Mouse (Mus musculus): ENCODE results near the gene Ech1. TPM values are rescaled to one million over a fixed set of nuclear protein-coding genes. Genes with fewer than 3 reads are reported as not detected.

Gene Ech1
- polyA plus RNA-seq, 1 experiment from 2014 or later, result 169 TPM

GRCm38 (mm10) chr7:28821261-28821831, 3.7 kb upstream of the Ech1 start:
- H3K36me3 ChIP-seq, result peaks cover 68% of the 10 kb centered on the region
- WGBS, result 58% methylated on average over 10 of the region's 10 CpGs
- H3K9me3 ChIP-seq, result no peaks in the 10 kb centered on the region
- H3K4me1 ChIP-seq, result peaks cover 74% of the 10 kb centered on the region
- H3K27ac ChIP-seq (replicated peaks), result peak overlapping the region; percentile 71
- no peaks in the 10 kb centered on the region for H3K27me3 ChIP-seq (replicated peaks)
- ATAC-seq (ENCODE audit: extremely low read depth, insufficient number of reproducible peaks, low FRiP score, low TSS enrichment), result no peak
- no peak overlapping the region for H3K4me2 ChIP-seq
- H3K4me3 ChIP-seq, result no peak overlapping the region
- peak overlapping the region; percentile 61 for H3K9ac ChIP-seq

DNA sequence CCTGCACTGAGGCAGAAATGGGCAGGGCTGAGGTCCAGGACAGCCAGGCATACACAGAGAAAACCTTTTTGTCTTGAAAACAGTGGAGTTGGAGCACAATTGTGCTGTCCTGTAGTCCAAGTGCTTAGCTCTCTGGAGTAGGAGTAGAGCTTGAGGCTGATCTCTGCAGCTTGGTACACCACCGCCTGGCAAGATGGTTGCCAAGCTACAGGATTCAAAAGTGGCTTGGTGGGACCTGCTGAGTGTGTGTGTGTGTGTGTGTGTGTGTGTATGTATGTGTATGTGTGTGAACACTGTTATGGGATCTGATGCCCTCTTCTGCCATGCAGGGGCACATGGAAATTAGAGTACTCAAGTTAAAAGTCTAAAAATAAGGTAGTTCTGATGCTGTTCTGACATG, 2.5 kb upstream of the Ech1 start:
- no peak overlapping the region; the same call in 1 of the 2 replicates for H3K27ac ChIP-seq (replicated peaks)
- peaks cover 60% of the 10 kb centered on the region for H3K36me3 ChIP-seq
- no peak overlapping the region for H3K4me2 ChIP-seq
- WGBS, result 65% methylated on average over 1 of the region's 1 CpGs
- no peaks in the 10 kb centered on the region for H3K9me3 ChIP-seq
- H3K27me3 ChIP-seq (replicated peaks), result no peaks in the 10 kb centered on the region
- H3K4me1 ChIP-seq, result peaks cover 70% of the 10 kb centered on the region
- no peak for ATAC-seq (ENCODE audit: extremely low read depth, insufficient number of reproducible peaks, low FRiP score, low TSS enrichment)
- no peak overlapping the region for H3K4me3 ChIP-seq
- no peak overlapping the region for H3K9ac ChIP-seq

DNA sequence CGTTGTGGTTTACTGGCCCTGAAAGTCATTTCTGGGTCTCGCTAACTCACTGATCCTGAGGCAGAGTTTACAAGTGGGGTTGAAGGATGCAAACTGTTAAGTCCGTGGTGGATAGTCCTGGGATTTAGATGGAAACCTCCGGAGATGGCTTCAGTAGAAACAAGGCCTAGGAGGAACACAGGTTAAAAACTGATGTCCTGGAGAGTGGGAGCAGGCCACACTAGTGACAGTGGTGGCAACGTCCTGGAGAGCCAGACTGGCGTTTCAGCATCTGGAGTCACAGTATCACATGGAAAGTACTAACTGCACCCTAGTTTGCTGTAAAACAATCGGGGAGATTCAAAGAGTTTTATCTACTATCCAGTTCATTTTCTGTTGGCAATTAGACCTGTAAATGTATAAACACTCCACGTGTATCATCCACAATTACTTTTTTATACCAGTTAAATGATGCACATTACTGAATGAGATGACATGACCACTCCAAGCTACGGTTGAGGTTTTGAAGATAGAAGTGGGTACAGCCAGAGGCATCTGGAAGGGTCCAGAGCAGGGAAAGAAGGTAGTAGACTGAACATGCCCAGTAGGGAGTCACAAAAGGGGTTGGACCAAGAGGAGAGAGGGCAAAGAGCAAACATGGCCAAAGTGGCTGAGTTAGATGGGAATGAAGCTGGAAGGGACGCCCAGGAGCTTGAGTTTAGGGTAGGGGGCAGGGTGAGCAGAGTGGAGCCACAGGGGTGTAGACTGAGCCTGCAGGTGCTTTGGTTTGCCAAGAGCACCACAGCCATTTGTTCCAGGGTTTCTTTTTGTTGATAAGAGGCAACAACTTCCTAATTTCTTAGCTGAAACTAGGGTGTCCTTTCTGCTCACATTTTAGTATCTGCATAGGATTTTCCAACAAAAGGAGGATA, 1.8 kb upstream of the Ech1 start:
- Histone ChIP-seq H3K36me3 (peaks cover 53% of the 10 kb centered on the region), H3K4me2 (no peak overlapping the region), H3K27me3 (replicated peaks) (no peaks in the 10 kb centered on the region), H3K27ac (replicated peaks) (peak overlapping the region; percentile 90), H3K4me1 (peaks cover 67% of the 10 kb centered on the region), H3K4me3 (no peak overlapping the region), H3K9me3 (no peaks in the 10 kb centered on the region), H3K9ac (no peak overlapping the region)
- ATAC-seq (ENCODE audit: extremely low read depth, insufficient number of reproducible peaks, low FRiP score, low TSS enrichment), result no peak
- 52% methylated on average over 10 of the region's 10 CpGs for WGBS

- no peak for ATAC-seq (ENCODE audit: extremely low read depth, insufficient number of reproducible peaks, low FRiP score, low TSS enrichment)
- H3K27ac ChIP-seq (replicated peaks), result peak overlapping the region; percentile 90
- H3K4me3 ChIP-seq, result no peak overlapping the region
- no peaks in the 10 kb centered on the region for H3K9me3 ChIP-seq
- peaks cover 61% of the 10 kb centered on the region for H3K4me1 ChIP-seq
- H3K9ac ChIP-seq, result no peak overlapping the region
- 49% methylated on average over 2 of the region's 2 CpGs for WGBS
- H3K4me2 ChIP-seq, result no peak overlapping the region
- no peaks in the 10 kb centered on the region for H3K27me3 ChIP-seq (replicated peaks)
- peaks cover 46% of the 10 kb centered on the region for H3K36me3 ChIP-seq
Observed at GRCm38 (mm10) chr7:28823932-28824331, 1.1 kb upstream of the Ech1 start.

- Histone ChIP-seq H3K4me1 (peaks cover 43% of the 10 kb centered on the region), H3K9ac (peak overlapping the region; percentile 81), H3K4me3 (peak overlapping the region; percentile 52), H3K27ac (replicated peaks) (peak overlapping the region; percentile 90), H3K4me2 (peak overlapping the region; percentile 66), H3K9me3 (no peaks in the 10 kb centered on the region), H3K27me3 (replicated peaks) (no peaks in the 10 kb centered on the region), H3K36me3 (peaks cover 44% of the 10 kb centered on the region)
- 32% methylated on average over 11 of the region's 11 CpGs for WGBS
- ATAC-seq (ENCODE audit: extremely low read depth, insufficient number of reproducible peaks, low FRiP score, low TSS enrichment), result no peak
Observed at GRCm38 (mm10) chr7:28825686-28826401, 827 bp downstream of the Ech1 start.

- peak overlapping the region; percentile 66 for H3K4me2 ChIP-seq
- no peaks in the 10 kb centered on the region for H3K27me3 ChIP-seq (replicated peaks)
- WGBS, result 88% methylated on average over 7 of the region's 7 CpGs
- H3K27ac ChIP-seq (replicated peaks), result peak overlapping the region; percentile 90
- H3K9ac ChIP-seq, result peak overlapping the region; percentile 81; the same call in 1 of the 2 replicates
- H3K36me3 ChIP-seq, result peaks cover 42% of the 10 kb centered on the region
- H3K4me1 ChIP-seq, result peaks cover 41% of the 10 kb centered on the region
- no peak for ATAC-seq (ENCODE audit: extremely low read depth, insufficient number of reproducible peaks, low FRiP score, low TSS enrichment)
- peak overlapping the region; percentile 52 for H3K4me3 ChIP-seq
- no peaks in the 10 kb centered on the region for H3K9me3 ChIP-seq
Observed at GRCm38 (mm10) chr7:28826402-28826772, 1.4 kb downstream of the Ech1 start.

- H3K4me3 ChIP-seq, result no peak overlapping the region
- no peaks in the 10 kb centered on the region for H3K9me3 ChIP-seq
- H3K27ac ChIP-seq (replicated peaks), result no peak overlapping the region
- H3K4me2 ChIP-seq, result no peak overlapping the region
- WGBS, result 49% methylated on average over 3 of the region's 3 CpGs
- H3K36me3 ChIP-seq, result peaks cover 42% of the 10 kb centered on the region
- no peak for ATAC-seq (ENCODE audit: extremely low read depth, insufficient number of reproducible peaks, low FRiP score, low TSS enrichment)
- peaks cover 42% of the 10 kb centered on the region for H3K4me1 ChIP-seq
- H3K9ac ChIP-seq, result no peak overlapping the region
- H3K27me3 ChIP-seq (replicated peaks), result no peaks in the 10 kb centered on the region
Observed at GRCm38 (mm10) chr7:28827338-28827737, 2.3 kb downstream of the Ech1 start.

DNA sequence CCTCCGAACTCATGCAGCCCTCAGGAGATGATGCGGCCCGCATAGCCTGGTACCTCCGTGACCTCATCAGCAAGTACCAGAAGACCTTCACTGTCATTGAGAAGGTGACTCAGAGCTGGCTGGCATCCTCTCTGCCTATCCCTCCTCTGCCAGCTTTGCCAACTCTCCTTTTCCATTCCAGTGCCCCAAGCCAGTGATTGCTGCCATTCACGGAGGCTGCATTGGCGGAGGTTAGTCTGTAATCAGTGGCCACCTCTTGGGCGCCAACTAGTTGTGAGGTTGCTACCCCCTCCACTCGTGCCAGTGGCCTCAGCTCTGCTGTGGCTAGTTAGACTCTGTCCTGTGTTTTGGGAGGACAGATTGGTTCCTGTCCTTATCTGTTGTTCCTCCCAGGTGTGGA, 4.8 kb downstream of the Ech1 start:
- no peak for ATAC-seq (ENCODE audit: extremely low read depth, insufficient number of reproducible peaks, low FRiP score, low TSS enrichment)
- Histone ChIP-seq H3K9me3 (no peaks in the 10 kb centered on the region), H3K4me3 (no peak overlapping the region), H3K4me1 (peaks cover 29% of the 10 kb centered on the region), H3K27ac (replicated peaks) (no peak overlapping the region), H3K9ac (no peak overlapping the region), H3K4me2 (no peak overlapping the region), H3K36me3 (peaks cover 36% of the 10 kb centered on the region), H3K27me3 (replicated peaks) (no peaks in the 10 kb centered on the region)
- WGBS, result 90% methylated on average over 8 of the region's 8 CpGs

DNA sequence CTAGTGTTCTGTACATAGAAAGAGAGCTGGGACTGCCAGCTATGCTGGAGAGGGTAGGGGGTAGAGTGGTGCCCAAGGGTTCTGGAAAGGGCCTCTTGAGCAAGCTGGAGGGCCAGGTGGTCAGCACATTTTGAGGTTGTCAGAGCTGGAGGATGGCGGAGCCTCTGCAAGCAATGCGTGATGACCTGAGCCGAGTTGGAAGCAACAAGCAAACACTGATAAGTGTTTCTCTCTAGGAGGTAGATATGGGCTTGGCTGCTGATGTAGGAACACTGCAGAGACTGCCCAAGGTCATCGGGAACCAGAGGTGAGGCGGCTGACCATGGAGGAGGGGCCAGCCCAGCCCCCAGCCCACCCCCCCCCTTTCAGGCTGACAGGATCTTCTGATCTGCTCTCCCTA, 6.0 kb downstream of the Ech1 start:
- no peaks in the 10 kb centered on the region for H3K27me3 ChIP-seq (replicated peaks)
- H3K9ac ChIP-seq, result no peak overlapping the region
- peaks cover 23% of the 10 kb centered on the region for H3K4me1 ChIP-seq
- 52% methylated on average over 5 of the region's 5 CpGs for WGBS
- no peak overlapping the region for H3K27ac ChIP-seq (replicated peaks)
- H3K9me3 ChIP-seq, result no peaks in the 10 kb centered on the region
- H3K4me3 ChIP-seq, result no peak overlapping the region
- peaks cover 36% of the 10 kb centered on the region for H3K36me3 ChIP-seq
- ATAC-seq (ENCODE audit: extremely low read depth, insufficient number of reproducible peaks, low FRiP score, low TSS enrichment), result no peak
- H3K4me2 ChIP-seq, result no peak overlapping the region

GRCm38 (mm10) chr7:28831411-28832125, 6.6 kb downstream of the Ech1 start:
- 74% methylated on average over 17 of the region's 17 CpGs for WGBS
- Histone ChIP-seq H3K4me1 (peaks cover 17% of the 10 kb centered on the region), H3K9ac (no peak overlapping the region)

DNA sequence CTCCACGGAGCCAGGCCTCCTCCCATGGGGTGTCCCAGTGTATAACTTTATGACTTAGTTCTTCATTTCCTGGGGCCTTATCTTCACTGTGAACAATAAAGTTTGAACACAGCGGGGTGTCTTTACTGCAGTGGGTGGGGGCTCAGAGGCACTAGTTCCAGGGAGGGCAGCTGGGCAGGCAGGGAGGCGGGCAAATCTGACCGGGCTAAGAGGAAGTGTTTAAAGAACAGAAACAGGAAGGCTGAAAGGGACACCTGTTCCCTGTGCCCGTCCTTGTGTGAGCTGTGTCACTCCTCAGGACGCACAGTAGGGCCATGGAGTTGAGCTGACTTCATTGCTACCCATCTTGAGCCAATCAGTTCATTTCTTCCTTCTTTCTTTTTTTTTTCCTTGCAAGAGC, 7.1 kb downstream of the Ech1 start:
- Histone ChIP-seq H3K4me1 (peaks cover 15% of the 10 kb centered on the region), H3K4me2 (no peak overlapping the region), H3K9ac (no peak overlapping the region), H3K27me3 (replicated peaks) (no peaks in the 10 kb centered on the region), H3K27ac (replicated peaks) (no peak overlapping the region), H3K4me3 (no peak overlapping the region), H3K36me3 (peaks cover 32% of the 10 kb centered on the region), H3K9me3 (no peaks in the 10 kb centered on the region)
- 79% methylated on average over 6 of the region's 6 CpGs for WGBS
- no peak for ATAC-seq (ENCODE audit: extremely low read depth, insufficient number of reproducible peaks, low FRiP score, low TSS enrichment)

More at GRCm38 (mm10) chr7:28831411-28832125, 6.6 kb downstream of the Ech1 start:
- no peaks in the 10 kb centered on the region for H3K9me3 ChIP-seq
- no peak overlapping the region for H3K27ac ChIP-seq (replicated peaks)
- no peak overlapping the region for H3K4me3 ChIP-seq
- H3K27me3 ChIP-seq (replicated peaks), result no peaks in the 10 kb centered on the region
- no peak for ATAC-seq (ENCODE audit: extremely low read depth, insufficient number of reproducible peaks, low FRiP score, low TSS enrichment)
- no peak overlapping the region for H3K4me2 ChIP-seq
- peaks cover 34% of the 10 kb centered on the region for H3K36me3 ChIP-seq
